Mouse (Mus musculus) ES-E14 (cell line): ENCODE data around the gene Pin1rt1.

Source experiments
- CHD2 ChIP-seq: IDR thresholded peaks from 2 replicates; pipeline ENCODE4 v1.6.1; 2014; ENCODE audit warnings: mild to moderate bottlenecking, low read depth, low read length, inconsistent platforms
- HCFC1 ChIP-seq: IDR thresholded peaks from 2 replicates; pipeline ENCODE4 v1.6.1; 2012; ENCODE audit warnings: low read length, inconsistent platforms, borderline replicate concordance; ENCODE audit not compliant: insufficient read depth
- MAFK ChIP-seq: IDR thresholded peaks from 2 replicates; pipeline ENCODE4 v1.6.1; 2014; ENCODE audit warnings: mild to moderate bottlenecking, low read depth, low read length, inconsistent platforms; ENCODE audit not compliant: insufficient read depth
- ZNF384 ChIP-seq: IDR thresholded peaks from 2 replicates; pipeline ENCODE4 v1.6.1; 2012; ENCODE audit warnings: low read depth, low read length, inconsistent platforms

GRCm38 (mm10) chr2:104703158-104703557 is 13.0 kb downstream of the Pin1rt1 start:
- TF ChIP-seq ZNF384 (no peak), CHD2 (no peak), MAFK (no peak), HCFC1 (no peak)
